49 mouse cellular contexts compared by ENCODE assay signal in the genomic region with DNA sequence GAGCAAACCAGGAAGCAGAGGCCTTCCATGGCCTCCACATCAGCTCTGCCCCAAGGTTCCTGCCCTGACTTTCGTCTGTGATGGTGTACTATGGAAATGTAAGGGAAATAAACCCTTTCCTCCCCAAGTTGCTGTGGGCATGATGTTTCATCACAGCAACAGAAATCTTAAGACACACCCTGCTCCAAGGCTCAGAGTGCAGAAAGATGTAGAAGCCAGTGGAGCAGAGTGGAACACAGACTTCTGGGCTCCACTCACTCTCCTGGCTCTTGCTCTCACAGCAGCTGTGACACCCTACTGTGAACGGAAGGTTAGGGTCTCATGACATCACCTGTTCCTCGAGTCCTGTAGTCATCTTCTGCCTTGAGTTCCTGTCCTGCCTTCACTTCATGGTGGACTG. TPM values are rescaled to one million over a fixed set of nuclear protein-coding genes. Genes with fewer than 3 reads are reported as not detected.
"Had no signal": no experiment of that assay in that cellular context is flagged by ENCODE, and none has a peak within 500 bp of the region (broad histone marks: within the 10 kb centered on the region; RNA-seq: fewer than 3 reads in every experiment).

No protein-coding gene starts in this region.

- ATAC-seq: hindbrain, embryonic 16.5 days; hindbrain, postnatal 0 days; inflammation-experienced regulatory T-cells, adult 6 months had no signal

- H3K27ac ChIP-seq: heart, embryonic 10.5 days; heart, embryonic 13.5 days; heart, embryonic 15.5 days; hindbrain, embryonic 10.5 days; hindbrain, embryonic 12.5 days; hindbrain, embryonic 13.5 days; hindbrain, embryonic 14.5 days; hindbrain, embryonic 15.5 days; hindbrain, postnatal 0 days; kidney, embryonic 15.5 days; kidney, postnatal 0 days; layer of hippocampus, adult 2 months; left cerebral cortex, adult 2 months had no signal

- H3K4me1 ChIP-seq: heart, embryonic 10.5 days; hindbrain, embryonic 10.5 days; hindbrain, embryonic 12.5 days; hindbrain, embryonic 13.5 days; hindbrain, embryonic 15.5 days; kidney, embryonic 15.5 days had no signal

- H3K4me3 ChIP-seq: heart, embryonic 10.5 days; heart, embryonic 12.5 days; heart, embryonic 13.5 days; heart, embryonic 15.5 days; hindbrain, embryonic 10.5 days; hindbrain, embryonic 12.5 days; hindbrain, embryonic 13.5 days; hindbrain, embryonic 15.5 days; kidney, embryonic 15.5 days; layer of hippocampus, adult 2 months; left cerebral cortex, adult 2 months had no signal

- H3K27me3 ChIP-seq: heart, embryonic 12.5 days; heart, embryonic 13.5 days; heart, embryonic 15.5 days; hindbrain, embryonic 12.5 days; hindbrain, embryonic 13.5 days; hindbrain, embryonic 15.5 days; kidney, embryonic 15.5 days had no signal

- DNase-seq: heart, postnatal 14 days; heart, postnatal 36 days; heart, postnatal 4 days; kidney, adult 11 months; kidney, adult 18-20 months; kidney, adult 2 months; kidney, adult 8-10 months; kidney, adult 9 months; kidney, postnatal 10 days; kidney, postnatal 14 days; kidney, postnatal 25 days; kidney, postnatal 36 days; kidney, postnatal 4 days; layer of hippocampus, adult 9-11 months; layer of hippocampus, postnatal 36 days had no signal

- H3K9ac ChIP-seq: heart, embryonic 12.5 days; heart, embryonic 13.5 days; heart, embryonic 15.5 days; hindbrain, embryonic 12.5 days; hindbrain, embryonic 13.5 days; hindbrain, embryonic 14.5 days; hindbrain, embryonic 15.5 days; kidney, embryonic 15.5 days had no signal

- H3K36me3 ChIP-seq: heart, embryonic 10.5 days; heart, embryonic 12.5 days; heart, embryonic 13.5 days; heart, embryonic 15.5 days; hindbrain, embryonic 10.5 days; hindbrain, embryonic 12.5 days; hindbrain, embryonic 13.5 days; hindbrain, embryonic 15.5 days; kidney, embryonic 15.5 days had no signal

- H3K4me2 ChIP-seq: heart, embryonic 11.5 days; heart, embryonic 12.5 days; heart, embryonic 13.5 days; heart, embryonic 15.5 days; hindbrain, embryonic 12.5 days; hindbrain, embryonic 13.5 days; hindbrain, embryonic 14.5 days; hindbrain, embryonic 15.5 days; kidney, embryonic 15.5 days had no signal

- H3K9me3 ChIP-seq: heart, embryonic 10.5 days; heart, embryonic 13.5 days; heart, embryonic 15.5 days; hindbrain, embryonic 12.5 days; hindbrain, embryonic 13.5 days; hindbrain, embryonic 15.5 days; kidney, embryonic 15.5 days had no signal

RNA-seq across cellular contexts. Expression of gene Hsd17b6, which starts 43.4 kb away (rescaled TPM):
- total RNA-seq: heart, postnatal 10 days; heart, postnatal 14 days; heart, postnatal 25 days; heart, postnatal 36 days; heart, postnatal 4 days; hematopoietic stem cell, adult 5-6 weeks; hindbrain, postnatal 0 days; layer of hippocampus, adult 18-20 months; layer of hippocampus, adult 2 months; layer of hippocampus, adult 8-10 months; layer of hippocampus, postnatal 10 days; layer of hippocampus, postnatal 14 days; layer of hippocampus, postnatal 25 days; layer of hippocampus, postnatal 36 days; left cerebral cortex, adult 18-20 months; left cerebral cortex, adult 2 months; left cerebral cortex, adult 8-10 months had no signal
- polyA plus RNA-seq: heart, embryonic 10.5 days; heart, embryonic 11.5 days; heart, embryonic 12.5 days; heart, embryonic 13.5 days; heart, embryonic 14.5 days; heart, embryonic 15.5 days; heart, embryonic 16.5 days; heart, postnatal 0 days; hindbrain, embryonic 10.5 days; hindbrain, embryonic 11.5 days; hindbrain, embryonic 12.5 days; hindbrain, embryonic 13.5 days; hindbrain, embryonic 14.5 days; hindbrain, embryonic 15.5 days; hindbrain, embryonic 16.5 days; hindbrain, postnatal 0 days; inflammation-experienced regulatory T-cells, adult 6 months; intestine, embryonic 14.5 days; kidney, adult 2 months; kidney, embryonic 14.5 days; kidney, embryonic 15.5 days; kidney, embryonic 16.5 days; kidney, postnatal 0 days had no signal
